8 mouse cellular contexts compared by ENCODE assay signal in genomic region chr3:55571552-55572296, GRCm38 (mm10).
A peak's percentile ranks its signal among the peaks of the same experiment; 100 is the strongest.
DNase-seq lines count a peak whose midpoint lies in the region; ATAC-seq and TF ChIP-seq lines count a peak whose summit lies in the region.
"Had no signal": no experiment of that assay in that cellular context is flagged by ENCODE, and none has a peak within 500 bp of the region (broad histone marks: within the 10 kb centered on the region; RNA-seq: fewer than 3 reads in every experiment).

No protein-coding gene starts in this region.

- WGBS in lung, postnatal 0 days: 51% methylated on average over 11 of the region's 11 CpGs
- 48% methylated on average over 11 of the region's 11 CpGs for WGBS in embryonic facial prominence, embryonic 14.5 days
- WGBS in hindbrain, embryonic 14.5 days: 23% methylated on average over 11 of the region's 11 CpGs
- WGBS in neural tube, embryonic 13.5 days: 26% methylated on average over 11 of the region's 11 CpGs

- H3K9ac ChIP-seq in lung, postnatal 0 days (replicated peaks; ENCODE audit: low read depth): no peak overlapping the region
- H3K9ac ChIP-seq in embryonic facial prominence, embryonic 14.5 days (ENCODE audit: low read depth, low read length): no peak overlapping the region
- no peak overlapping the region for H3K9ac ChIP-seq in hindbrain, embryonic 14.5 days
- no peak overlapping the region for H3K9ac ChIP-seq in neural tube, embryonic 13.5 days

- ATAC-seq in lung, postnatal 0 days: peak; percentile 26; the same call in 1 of the 2 replicates
- ATAC-seq in embryonic facial prominence, embryonic 14.5 days (ENCODE audit: low read depth): no peak; the same call in 1 of the 2 replicates
- peak; percentile 83 for ATAC-seq in hindbrain, embryonic 14.5 days (ENCODE audit: low FRiP score)
- peak; percentile 80 for ATAC-seq in neural tube, embryonic 13.5 days (ENCODE audit: low read depth)

- no peaks in the 10 kb centered on the region for H3K4me1 ChIP-seq in lung, postnatal 0 days (ENCODE audit: insufficient read depth, low read depth, low read length)
- peaks cover 8% of the 10 kb centered on the region for H3K4me1 ChIP-seq in embryonic facial prominence, embryonic 14.5 days (ENCODE audit: control insufficient read depth, insufficient read depth, low read length)
- peaks cover 15% of the 10 kb centered on the region for H3K4me1 ChIP-seq in hindbrain, embryonic 14.5 days (replicated peaks; ENCODE audit: control insufficient read depth, insufficient read depth, low read length)
- H3K4me1 ChIP-seq in neural tube, embryonic 13.5 days (replicated peaks): peaks cover 17% of the 10 kb centered on the region

- H3K36me3 ChIP-seq in lung, postnatal 0 days (ENCODE audit: insufficient read depth, low read length): no peaks in the 10 kb centered on the region
- H3K36me3 ChIP-seq in embryonic facial prominence, embryonic 14.5 days (ENCODE audit: control insufficient read depth, insufficient read depth, low read length): no peaks in the 10 kb centered on the region
- H3K36me3 ChIP-seq in hindbrain, embryonic 14.5 days (replicated peaks; ENCODE audit: control insufficient read depth, insufficient read depth): no peaks in the 10 kb centered on the region
- H3K36me3 ChIP-seq in neural tube, embryonic 13.5 days: no peaks in the 10 kb centered on the region

- no peak overlapping the region for H3K27ac ChIP-seq in lung, postnatal 0 days (ENCODE audit: low read length)
- H3K27ac ChIP-seq in embryonic facial prominence, embryonic 14.5 days (replicated peaks; ENCODE audit: low read depth, low read length): peak overlapping the region; percentile 6; the same call in 1 of the 2 replicates
- H3K27ac ChIP-seq in hindbrain, embryonic 14.5 days: peak overlapping the region; percentile 53
- peak overlapping the region; percentile 81 for H3K27ac ChIP-seq in neural tube, embryonic 13.5 days (replicated peaks)

- DNase-seq in lung, postnatal 0 days (ENCODE audit: low spot score): peak; percentile 42
- no peak for DNase-seq in lung, postnatal 10 days
- DNase-seq in embryonic facial prominence, embryonic 14.5 days (ENCODE audit: low spot score): peak; percentile 79
- DNase-seq in hindbrain, embryonic 14.5 days (ENCODE audit: low spot score): peak; percentile 69
- DNase-seq in urinary bladder, adult 2 months (ENCODE audit: low spot score): no peak
- DNase-seq in spleen, postnatal 36 days (ENCODE audit: low spot score in 2 of 2): no peak

- no peaks in the 10 kb centered on the region for H3K9me3 ChIP-seq in lung, postnatal 0 days (ENCODE audit: low read length)
- H3K9me3 ChIP-seq in embryonic facial prominence, embryonic 14.5 days (ENCODE audit: control insufficient read depth, low read length): no peaks in the 10 kb centered on the region
- H3K9me3 ChIP-seq in hindbrain, embryonic 14.5 days (ENCODE audit: control insufficient read depth, low read length): no peaks in the 10 kb centered on the region
- no peaks in the 10 kb centered on the region for H3K9me3 ChIP-seq in neural tube, embryonic 13.5 days

- H3K4me3 ChIP-seq in lung, postnatal 0 days (ENCODE audit: low read depth, low read length): no peak overlapping the region
- H3K4me3 ChIP-seq in embryonic facial prominence, embryonic 14.5 days (ENCODE audit: low read depth, low read length): no peak overlapping the region
- H3K4me3 ChIP-seq in hindbrain, embryonic 14.5 days (replicated peaks; ENCODE audit: low read length): no peak overlapping the region
- no peak overlapping the region for H3K4me3 ChIP-seq in neural tube, embryonic 13.5 days
- H3K4me3 ChIP-seq: myocyte had no signal

- no peak for TF ChIP-seq CTCF in lung, postnatal 0 days (IDR thresholded peaks at IDR 0.05)

- no peaks in the 10 kb centered on the region for H3K27me3 ChIP-seq in lung, postnatal 0 days (replicated peaks; ENCODE audit: insufficient read depth, low read length)
- H3K27me3 ChIP-seq in embryonic facial prominence, embryonic 14.5 days (replicated peaks; ENCODE audit: control insufficient read depth, insufficient read depth, low read length): no peaks in the 10 kb centered on the region
- no peaks in the 10 kb centered on the region for H3K27me3 ChIP-seq in hindbrain, embryonic 14.5 days (ENCODE audit: control insufficient read depth, insufficient read depth, low read length)
- H3K27me3 ChIP-seq in neural tube, embryonic 13.5 days: no peaks in the 10 kb centered on the region

- no peak for TF ChIP-seq EP300 in lung, postnatal 0 days (IDR thresholded peaks at IDR 0.05)

- H3K4me2 ChIP-seq in lung, postnatal 0 days (replicated peaks; ENCODE audit: low read depth, low read length): no peak overlapping the region
- H3K4me2 ChIP-seq in embryonic facial prominence, embryonic 14.5 days (ENCODE audit: low read depth, low read length): peak overlapping the region; percentile 20
- 0 out of 2 replicates have a peak overlapping the region, but pooled peaks have one; percentile 1 for H3K4me2 ChIP-seq in hindbrain, embryonic 14.5 days (replicated peaks)
- peak overlapping the region; percentile 22 for H3K4me2 ChIP-seq in neural tube, embryonic 13.5 days

Comparison
In these comparisons a context has a peak if more than half of its experiments do, and no peak if none do; other contexts are left out.
1. DNase-seq: peak in lung, postnatal 0 days (single experiment), embryonic facial prominence, embryonic 14.5 days (single experiment) and hindbrain, embryonic 14.5 days (single experiment); none in lung, postnatal 10 days (single experiment), urinary bladder, adult 2 months (single experiment) and spleen, postnatal 36 days (0 of 2).